Mouse (Mus musculus) frontal cortex, adult (tissue): ENCODE data around the gene Gatad2a.

Source experiments
- ATAC-seq: cut with Nextera tagmentation; 2 replicates; pipeline ENCODE4 v1.9.2; 2017; ENCODE audit warnings: mild to moderate bottlenecking, moderate library complexity, mixed read lengths; ENCODE audit not compliant: low TSS enrichment

The Gatad2a gene

GRCm38 (mm10) chr8:69876967-69877366 lies 119.2 kb downstream of the Gatad2a start:
- no peak for ATAC-seq

- ATAC-seq: no peak
These were observed 120.1 kb downstream of the Gatad2a start for GRCm38 (mm10) chr8:69876097-69876496.

- no peak for ATAC-seq
These were observed 121.5 kb downstream of the Gatad2a start for GRCm38 (mm10) chr8:69874654-69875053.

- ATAC-seq: peak; percentile 38
These were observed 122.0 kb downstream of the Gatad2a start for GRCm38 (mm10) chr8:69874155-69874554.

- no peak for ATAC-seq
These were observed 125.3 kb downstream of the Gatad2a start for GRCm38 (mm10) chr8:69870907-69871306.

GRCm38 (mm10) chr8:69870003-69870765 lies 126.0 kb downstream of the Gatad2a start:
- ATAC-seq: peak; percentile 74

GRCm38 (mm10) chr8:69867696-69868326 lies 128.4 kb downstream of the Gatad2a start:
- no peak for ATAC-seq

GRCm38 (mm10) chr8:69864180-69864579 lies 132.0 kb downstream of the Gatad2a start:
- no peak for ATAC-seq

GRCm38 (mm10) chr8:69863387-69864020 lies 132.7 kb downstream of the Gatad2a start:
- peak; percentile 77 for ATAC-seq

GRCm38 (mm10) chr8:69861251-69861650 lies 134.9 kb downstream of the Gatad2a start:
- ATAC-seq: no peak

- no peak for ATAC-seq
These were observed 135.4 kb downstream of the Gatad2a start for GRCm38 (mm10) chr8:69860807-69861206.
